Mouse (Mus musculus): ENCODE results near the gene Smpdl3b. TPM values are rescaled to one million over a fixed set of nuclear protein-coding genes. Genes with fewer than 3 reads are reported as not detected.
"Not testable (repeated sequence)": the region's sequence is repeated elsewhere in the genome, so short reads cannot be mapped to it uniquely, and the experiment has no call there.

Gene Smpdl3b
- polyA plus RNA-seq, 1 experiment from 2014 or later: 7.8 TPM

DNA sequence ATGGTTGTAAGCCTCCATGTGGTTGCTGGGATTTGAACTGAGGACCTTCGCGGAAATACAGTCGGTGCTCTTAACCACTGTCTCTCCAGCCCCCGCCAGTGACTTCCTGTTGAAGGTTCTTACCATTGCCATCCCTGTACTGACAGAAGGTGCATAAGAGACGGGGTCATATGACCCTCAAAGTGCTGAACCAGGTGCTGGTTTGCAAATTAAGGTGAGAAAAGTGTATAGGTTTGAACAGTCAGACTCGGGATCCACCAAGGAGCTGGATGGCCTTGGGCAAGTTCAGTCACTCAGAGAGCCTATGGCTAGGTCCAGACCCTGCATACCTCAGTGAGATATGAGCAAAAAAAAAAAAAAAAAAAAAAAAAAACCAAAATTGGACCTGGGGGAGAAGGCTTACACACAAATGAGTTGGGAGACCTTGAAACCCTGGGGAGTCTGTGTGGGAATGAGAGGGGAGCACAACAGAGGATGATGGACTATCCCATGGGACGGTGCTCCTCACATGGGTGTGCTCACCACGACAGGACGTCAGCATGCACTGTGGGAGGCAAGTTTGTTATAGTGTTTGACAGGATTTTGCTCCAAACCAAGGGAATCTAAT, 10.0 kb downstream of the Smpdl3b start:
- DNase-seq (no peak), ATAC-seq (ENCODE audit: insufficient read depth) (no peak)
- Histone ChIP-seq H3K4me1 (ENCODE audit: insufficient read depth) (no peaks in the 10 kb centered on the region), H3K27ac (ENCODE audit: low read depth) (peak overlapping the region; percentile 58; the same call in 1 of the 2 replicates), H3K4me3 (ENCODE audit: low read depth, low read length) (no peak overlapping the region), H3K27me3 (ENCODE audit: insufficient read depth, low read length) (no peaks in the 10 kb centered on the region), H3K4me2 (0 out of 2 replicates have a peak overlapping the region, but pooled peaks have one; percentile 19), H3K9me3 (ENCODE audit: low read depth, low read length) (no peaks in the 10 kb centered on the region), H3K9ac (no peak overlapping the region), H3K36me3 (ENCODE audit: insufficient read depth) (no peaks in the 10 kb centered on the region)
- TF ChIP-seq CTCF (IDR thresholded peaks at IDR 0.05; ENCODE audit: low read depth): no peak
- WGBS: 85% methylated on average over 9 of the region's 9 CpGs

GRCm38 (mm10) chr4:132743992-132744911, 12.8 kb downstream of the Smpdl3b start:
- 65% methylated on average over 11 of the region's 11 CpGs for WGBS
- ATAC-seq (ENCODE audit: insufficient read depth) (no peak), DNase-seq (no peak)
- H3K27me3 ChIP-seq (ENCODE audit: insufficient read depth, low read length): no peaks in the 10 kb centered on the region
- H3K4me3 ChIP-seq (ENCODE audit: low read depth, low read length): no peak overlapping the region
- no peak for TF ChIP-seq CTCF (IDR thresholded peaks at IDR 0.05; ENCODE audit: low read depth)
- no peak overlapping the region for H3K27ac ChIP-seq (ENCODE audit: low read depth)
- no peak overlapping the region for H3K4me2 ChIP-seq
- no peak overlapping the region for H3K9ac ChIP-seq
- H3K4me1 ChIP-seq (ENCODE audit: insufficient read depth): no peaks in the 10 kb centered on the region
- no peaks in the 10 kb centered on the region for H3K9me3 ChIP-seq (ENCODE audit: low read depth, low read length)
- no peaks in the 10 kb centered on the region for H3K36me3 ChIP-seq (ENCODE audit: insufficient read depth)

GRCm38 (mm10) chr4:132741491-132741890, 15.6 kb downstream of the Smpdl3b start:
- Histone ChIP-seq H3K36me3 (ENCODE audit: insufficient read depth) (no peaks in the 10 kb centered on the region), H3K9me3 (ENCODE audit: low read depth, low read length) (no peaks in the 10 kb centered on the region), H3K27me3 (ENCODE audit: insufficient read depth, low read length) (no peaks in the 10 kb centered on the region), H3K4me3 (ENCODE audit: low read depth, low read length) (no peak overlapping the region), H3K9ac (no peak overlapping the region), H3K4me2 (no peak overlapping the region), H3K4me1 (ENCODE audit: insufficient read depth) (no peaks in the 10 kb centered on the region), H3K27ac (ENCODE audit: low read depth) (no peak overlapping the region)
- no peak for ATAC-seq (ENCODE audit: insufficient read depth)
- no peak for TF ChIP-seq CTCF (IDR thresholded peaks at IDR 0.05; ENCODE audit: low read depth)
- WGBS: 84% methylated on average over 7 of the region's 7 CpGs
- no peak for DNase-seq

DNA sequence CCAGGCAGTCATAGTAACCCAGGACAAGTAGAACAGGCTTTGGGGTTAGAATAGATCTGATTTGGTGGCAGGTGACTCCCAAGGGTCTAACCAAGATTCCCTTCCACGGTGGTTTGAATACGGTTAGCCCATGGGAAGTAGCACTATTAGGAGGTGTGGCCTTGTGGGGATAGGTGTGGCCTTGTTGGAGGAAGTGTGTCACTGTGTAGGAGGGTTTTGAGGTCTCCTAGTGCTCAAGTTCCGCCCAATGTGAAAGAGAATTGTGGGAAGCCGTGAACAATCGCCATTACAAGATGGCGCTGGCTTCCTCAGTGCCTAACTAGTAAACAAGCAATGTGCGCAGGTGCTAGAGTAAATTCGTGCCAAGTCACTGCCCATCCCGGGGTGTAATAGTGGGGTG, 19.9 kb downstream of the Smpdl3b start:
- H3K9ac ChIP-seq; ATAC-seq (ENCODE audit: insufficient read depth); H3K4me3 ChIP-seq (ENCODE audit: low read depth, low read length); H3K27ac ChIP-seq (ENCODE audit: low read depth); H3K36me3 ChIP-seq (ENCODE audit: insufficient read depth); H3K9me3 ChIP-seq (ENCODE audit: low read depth, low read length); DNase-seq; H3K4me2 ChIP-seq; H3K27me3 ChIP-seq (ENCODE audit: insufficient read depth, low read length); H3K4me1 ChIP-seq (ENCODE audit: insufficient read depth): not testable (repeated sequence)
- 88% methylated on average over 9 of the region's 9 CpGs for WGBS

DNA sequence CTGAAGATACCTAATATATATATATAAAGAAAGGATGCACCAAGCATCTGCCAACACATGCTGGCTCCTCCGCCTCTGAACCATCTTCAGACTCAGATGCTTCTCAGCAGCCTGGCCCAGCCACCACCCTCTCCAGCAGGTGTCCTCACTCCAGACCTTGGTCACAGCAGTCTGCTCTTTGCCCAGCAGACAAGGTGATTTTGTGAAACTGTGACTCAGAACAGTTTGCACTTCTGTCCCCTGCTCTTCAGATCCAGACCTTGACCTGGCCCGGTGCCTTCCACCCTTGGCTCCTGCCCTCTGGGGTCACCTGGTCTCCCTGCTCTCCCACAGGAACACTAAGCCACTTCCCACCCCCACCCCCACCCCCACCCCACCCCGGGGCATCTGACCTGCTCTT, 21.2 kb downstream of the Smpdl3b start:
- Histone ChIP-seq H3K9ac (no peak overlapping the region), H3K4me2 (no peak overlapping the region), H3K4me1 (ENCODE audit: insufficient read depth) (no peaks in the 10 kb centered on the region), H3K27me3 (ENCODE audit: insufficient read depth, low read length) (no peaks in the 10 kb centered on the region), H3K36me3 (ENCODE audit: insufficient read depth) (no peaks in the 10 kb centered on the region), H3K9me3 (ENCODE audit: low read depth, low read length) (no peaks in the 10 kb centered on the region), H3K4me3 (ENCODE audit: low read depth, low read length) (no peak overlapping the region), H3K27ac (ENCODE audit: low read depth) (no peak overlapping the region)
- WGBS: 39% methylated on average over 3 of the region's 3 CpGs
- TF ChIP-seq CTCF (IDR thresholded peaks at IDR 0.05; ENCODE audit: low read depth): no peak
- ATAC-seq (ENCODE audit: insufficient read depth) (no peak), DNase-seq (no peak)

DNA sequence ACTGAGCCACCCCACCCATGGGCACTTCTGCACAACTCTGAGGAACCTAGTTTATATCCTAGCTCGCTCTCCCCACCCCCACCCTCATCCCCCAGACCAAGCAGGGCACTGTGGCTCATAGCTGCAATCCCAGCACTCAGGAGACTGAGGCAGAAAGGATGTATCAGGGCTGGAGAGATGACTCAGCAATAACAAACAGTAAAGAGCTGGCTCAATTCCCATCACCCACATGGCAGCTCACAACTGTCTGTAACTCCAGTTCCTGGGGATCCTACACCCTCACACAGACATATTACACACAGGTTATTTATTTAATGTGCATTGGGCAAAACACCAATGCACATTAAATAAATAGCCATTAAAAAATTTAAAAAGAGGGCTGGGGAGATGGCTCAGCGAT, 21.7 kb downstream of the Smpdl3b start:
- Histone ChIP-seq H3K36me3 (ENCODE audit: insufficient read depth) (no peaks in the 10 kb centered on the region), H3K27me3 (ENCODE audit: insufficient read depth, low read length) (no peaks in the 10 kb centered on the region), H3K27ac (ENCODE audit: low read depth) (no peak overlapping the region), H3K4me3 (ENCODE audit: low read depth, low read length) (no peak overlapping the region), H3K9me3 (ENCODE audit: low read depth, low read length) (no peaks in the 10 kb centered on the region), H3K9ac (no peak overlapping the region), H3K4me2 (no peak overlapping the region), H3K4me1 (ENCODE audit: insufficient read depth) (no peaks in the 10 kb centered on the region)
- no peak for TF ChIP-seq CTCF (IDR thresholded peaks at IDR 0.05; ENCODE audit: low read depth)
- DNase-seq: no peak
- whole genome bisulfite sequencing: 76% methylated on average over 2 of the region's 2 CpGs
- ATAC-seq (ENCODE audit: insufficient read depth): no peak

- Histone ChIP-seq H3K27ac (ENCODE audit: low read depth) (no peak overlapping the region), H3K9me3 (ENCODE audit: low read depth, low read length) (no peaks in the 10 kb centered on the region), H3K4me2 (no peak overlapping the region), H3K9ac (no peak overlapping the region), H3K27me3 (ENCODE audit: insufficient read depth, low read length) (no peaks in the 10 kb centered on the region), H3K4me1 (ENCODE audit: insufficient read depth) (no peaks in the 10 kb centered on the region), H3K36me3 (ENCODE audit: insufficient read depth) (no peaks in the 10 kb centered on the region), H3K4me3 (ENCODE audit: low read depth, low read length) (no peak overlapping the region)
- TF ChIP-seq CTCF (IDR thresholded peaks at IDR 0.05; ENCODE audit: low read depth): no peak
- 81% methylated on average over 2 of the region's 2 CpGs for WGBS
- ATAC-seq (ENCODE audit: insufficient read depth) (no peak), DNase-seq (no peak)
These were observed 22.3 kb downstream of the Smpdl3b start for GRCm38 (mm10) chr4:132734766-132735165.
